Mouse (Mus musculus) midbrain, embryonic 13.5 days (tissue): ENCODE measurements around the gene Rft1. TPM values are rescaled to one million over a fixed set of nuclear protein-coding genes. Genes with fewer than 3 reads are reported as not detected.
A peak's percentile ranks its signal among the peaks of the same experiment; 100 is the strongest.

Experiments
- ATAC-seq: fragments of 200-750 bp; cut with Nextera tagmentation; 2 replicates; pipeline ENCODE4 v1.8.0; 2017; ENCODE audit warnings: mild to moderate bottlenecking, moderate TSS enrichment, moderate library complexity
- H3K27ac ChIP-seq: fragments of 300-500 bp; sonication (generic); 2 replicates; pipeline ENCODE4 v1.5.1; 2015; ENCODE audit warnings: inconsistent platforms, mild to moderate bottlenecking, moderate library complexity
- H3K27me3 ChIP-seq: fragments of 300-500 bp; sonication (generic); 2 replicates; pipeline ENCODE4 v1.6.1; 2015; ENCODE audit warnings: mild to moderate bottlenecking, inconsistent platforms
- H3K36me3 ChIP-seq: fragments of 300-500 bp; sonication (generic); 2 replicates; pipeline ENCODE4 v1.6.1; 2015; ENCODE audit warnings: mild to moderate bottlenecking, inconsistent platforms
- H3K4me1 ChIP-seq: fragments of 300-500 bp; sonication (generic); replicated peaks from 2 replicates; pipeline ENCODE4 v1.6.1; 2015; ENCODE audit warnings: inconsistent platforms
- H3K4me2 ChIP-seq: fragments of 300-500 bp; sonication (generic); replicated peaks from 2 replicates; pipeline ENCODE4 v1.6.1; 2015; ENCODE audit warnings: moderate library complexity, mild to moderate bottlenecking, inconsistent platforms
- H3K4me3 ChIP-seq: fragments of 300-500 bp; sonication (generic); replicated peaks from 2 replicates; pipeline ENCODE4 v1.5.1; 2015; ENCODE audit warnings: mild to moderate bottlenecking, inconsistent platforms
- H3K9ac ChIP-seq: fragments of 300-500 bp; sonication (generic); replicated peaks from 2 replicates; pipeline ENCODE4 v1.6.1; 2015; ENCODE audit warnings: mild to moderate bottlenecking, inconsistent platforms
- H3K9me3 ChIP-seq: fragments of 300-500 bp; sonication (generic); 2 replicates; pipeline ENCODE4 v1.6.1; 2016; ENCODE audit warnings: mild to moderate bottlenecking, inconsistent platforms
- WGBS: fragments of 180-500 bp; shearing (Covaris S2); methylation state at CpG from one replicate; pipeline ENCODE4 v1.1.7; 2015; 5-methylcytosine and 5-hydroxymethylcytosine counted together
- polyA plus RNA-seq: library from polyadenylated mRNA; unstranded; fragments of >200 nt; fragmentation: Nextera tagmentation; extraction: Ambion mirVana; gene quantifications from 2 replicates; pipeline ENCODE4 v1.2.1, GENCODE M21; 2015

Gene Rft1
- polyA plus RNA-seq, 1 experiment from 2014 or later: 10.8 TPM

GRCm38 (mm10) chr14:30654691-30655228, 600 bp downstream of the Rft1 start:
- Histone ChIP-seq H3K4me1 (peaks cover 9% of the 10 kb centered on the region), H3K9ac (peak overlapping the region; percentile 96), H3K9me3 (no peaks in the 10 kb centered on the region), H3K27me3 (no peaks in the 10 kb centered on the region), H3K27ac (no peak overlapping the region), H3K4me2 (peak overlapping the region; percentile 73), H3K4me3 (peak overlapping the region; percentile 94), H3K36me3 (peaks cover 10% of the 10 kb centered on the region)
- peak; percentile 22; the same call in 1 of the 2 replicates for ATAC-seq
- 42% methylated on average over 4 of the region's 4 CpGs for WGBS

- no peak for ATAC-seq
- H3K27ac ChIP-seq: no peak overlapping the region
- peaks cover 16% of the 10 kb centered on the region for H3K36me3 ChIP-seq
- H3K27me3 ChIP-seq: no peaks in the 10 kb centered on the region
- no peak overlapping the region for H3K4me3 ChIP-seq
- no peak overlapping the region for H3K9ac ChIP-seq
- H3K4me2 ChIP-seq: no peak overlapping the region
- peaks cover 9% of the 10 kb centered on the region for H3K4me1 ChIP-seq
- no peaks in the 10 kb centered on the region for H3K9me3 ChIP-seq
- 94% methylated on average over 1 of the region's 1 CpGs for WGBS
Measured at GRCm38 (mm10) chr14:30655531-30655930, 1.4 kb downstream of the Rft1 start.

- Histone ChIP-seq H3K27ac (no peak overlapping the region), H3K36me3 (peaks cover 83% of the 10 kb centered on the region), H3K9ac (no peak overlapping the region)
Measured at GRCm38 (mm10) chr14:30666061-30666460, 11.9 kb downstream of the Rft1 start.

GRCm38 (mm10) chr14:30666604-30667003, 12.4 kb downstream of the Rft1 start:
- whole genome bisulfite sequencing: 88% methylated on average over 4 of the region's 4 CpGs
- H3K36me3 ChIP-seq: peaks cover 78% of the 10 kb centered on the region
- H3K27me3 ChIP-seq: no peaks in the 10 kb centered on the region
- no peak overlapping the region for H3K9ac ChIP-seq
- H3K4me2 ChIP-seq: no peak overlapping the region
- no peaks in the 10 kb centered on the region for H3K9me3 ChIP-seq
- no peak overlapping the region for H3K4me3 ChIP-seq
- no peaks in the 10 kb centered on the region for H3K4me1 ChIP-seq
- no peak overlapping the region for H3K27ac ChIP-seq
- no peak for ATAC-seq

More at GRCm38 (mm10) chr14:30666061-30666460, 11.9 kb downstream of the Rft1 start:
- Histone ChIP-seq H3K4me3 (no peak overlapping the region), H3K4me2 (no peak overlapping the region), H3K4me1 (no peaks in the 10 kb centered on the region), H3K27me3 (no peaks in the 10 kb centered on the region), H3K9me3 (no peaks in the 10 kb centered on the region)
- ATAC-seq: no peak
- 90% methylated on average over 3 of the region's 3 CpGs for WGBS

- no peak overlapping the region for H3K9ac ChIP-seq
- 94% methylated on average over 6 of the region's 6 CpGs for WGBS
- peaks cover 61% of the 10 kb centered on the region for H3K36me3 ChIP-seq
- H3K27me3 ChIP-seq: no peaks in the 10 kb centered on the region
- no peak overlapping the region for H3K4me2 ChIP-seq
- no peaks in the 10 kb centered on the region for H3K4me1 ChIP-seq
- no peak for ATAC-seq
- no peak overlapping the region for H3K27ac ChIP-seq
- H3K4me3 ChIP-seq: no peak overlapping the region
- H3K9me3 ChIP-seq: no peaks in the 10 kb centered on the region
Measured at GRCm38 (mm10) chr14:30670161-30670560, 16.0 kb downstream of the Rft1 start.

- Histone ChIP-seq H3K4me1 (no peaks in the 10 kb centered on the region), H3K36me3 (peaks cover 49% of the 10 kb centered on the region), H3K27me3 (no peaks in the 10 kb centered on the region), H3K27ac (no peak overlapping the region), H3K4me3 (no peak overlapping the region), H3K4me2 (no peak overlapping the region), H3K9ac (no peak overlapping the region; the same call in 1 of the 2 replicates), H3K9me3 (no peaks in the 10 kb centered on the region)
- 70% methylated on average over 15 of the region's 15 CpGs for WGBS
- peak; percentile 65; the same call in 1 of the 2 replicates for ATAC-seq
Measured at GRCm38 (mm10) chr14:30671095-30671985, 17.2 kb downstream of the Rft1 start.

- H3K4me3 ChIP-seq: no peak overlapping the region
- no peak overlapping the region for H3K27ac ChIP-seq
- peak; percentile 92 for ATAC-seq
- peaks cover 49% of the 10 kb centered on the region for H3K36me3 ChIP-seq
- no peaks in the 10 kb centered on the region for H3K9me3 ChIP-seq
- H3K4me1 ChIP-seq: no peaks in the 10 kb centered on the region
- H3K27me3 ChIP-seq: no peaks in the 10 kb centered on the region
- H3K4me2 ChIP-seq: no peak overlapping the region
- H3K9ac ChIP-seq: no peak overlapping the region
- 12% methylated on average over 3 of the region's 3 CpGs for WGBS
Measured at GRCm38 (mm10) chr14:30671986-30672312, 17.8 kb downstream of the Rft1 start.

- Histone ChIP-seq H3K36me3 (peaks cover 50% of the 10 kb centered on the region), H3K27me3 (no peaks in the 10 kb centered on the region), H3K27ac (no peak overlapping the region), H3K9ac (no peak overlapping the region), H3K9me3 (no peaks in the 10 kb centered on the region), H3K4me3 (no peak overlapping the region), H3K4me2 (no peak overlapping the region), H3K4me1 (no peaks in the 10 kb centered on the region)
- WGBS: 58% methylated on average over 6 of the region's 6 CpGs
- no peak for ATAC-seq
Measured at GRCm38 (mm10) chr14:30674947-30675346, 20.8 kb downstream of the Rft1 start.

- Histone ChIP-seq H3K36me3 (peaks cover 69% of the 10 kb centered on the region), H3K27ac (no peak overlapping the region), H3K4me3 (no peak overlapping the region), H3K4me1 (no peaks in the 10 kb centered on the region), H3K9me3 (no peaks in the 10 kb centered on the region), H3K27me3 (no peaks in the 10 kb centered on the region), H3K9ac (no peak overlapping the region), H3K4me2 (no peak overlapping the region)
- WGBS: 90% methylated on average over 3 of the region's 3 CpGs
- no peak for ATAC-seq
Measured at GRCm38 (mm10) chr14:30682131-30682530, 28.0 kb downstream of the Rft1 start.

GRCm38 (mm10) chr14:30690685-30691084, 36.5 kb downstream of the Rft1 start:
- Histone ChIP-seq H3K4me2 (no peak overlapping the region), H3K4me1 (no peaks in the 10 kb centered on the region), H3K27ac (no peak overlapping the region), H3K9me3 (no peaks in the 10 kb centered on the region), H3K27me3 (no peaks in the 10 kb centered on the region), H3K36me3 (peaks cover 33% of the 10 kb centered on the region), H3K9ac (no peak overlapping the region), H3K4me3 (no peak overlapping the region)
- 94% methylated on average over 3 of the region's 3 CpGs for WGBS
- ATAC-seq: no peak

- no peak overlapping the region for H3K27ac ChIP-seq
- ATAC-seq: no peak
- peaks cover 5% of the 10 kb centered on the region for H3K4me1 ChIP-seq
- no peaks in the 10 kb centered on the region for H3K9me3 ChIP-seq
- no peak overlapping the region for H3K9ac ChIP-seq
- H3K36me3 ChIP-seq: peaks cover 28% of the 10 kb centered on the region
- H3K27me3 ChIP-seq: no peaks in the 10 kb centered on the region
- H3K4me2 ChIP-seq: no peak overlapping the region
- 86% methylated on average over 6 of the region's 6 CpGs for WGBS
- H3K4me3 ChIP-seq: no peak overlapping the region
Measured at GRCm38 (mm10) chr14:30692439-30692838, 38.3 kb downstream of the Rft1 start.

- Histone ChIP-seq H3K4me1 (peaks cover 15% of the 10 kb centered on the region), H3K27me3 (no peaks in the 10 kb centered on the region), H3K4me3 (no peak overlapping the region), H3K27ac (no peak overlapping the region), H3K9ac (no peak overlapping the region), H3K9me3 (no peaks in the 10 kb centered on the region), H3K4me2 (no peak overlapping the region), H3K36me3 (peaks cover 19% of the 10 kb centered on the region)
- WGBS: 89% methylated on average over 2 of the region's 2 CpGs
- no peak for ATAC-seq
Measured at GRCm38 (mm10) chr14:30694786-30695185, 40.6 kb downstream of the Rft1 start.
